Mouse (Mus musculus) kidney, postnatal 4 days (tissue): ENCODE results near the gene Phf8.
"Not testable (repeated sequence)": the region's sequence is repeated elsewhere in the genome, so short reads cannot be mapped to it uniquely, and the experiment has no call there.

ENCODE experiments used
- DNase-seq, 2 experiments: peaks; one replicate each; pipeline ENCODE4 v3.0.0; 2021; ENCODE audit warnings: mixed read lengths in 2 of 2

The Phf8 gene

GRCm38 (mm10) chrX:151520458-151521322 lies at the start of gene Phf8:
Gene Phf8 (plus strand): TSS chrX:151520672.
- DNase-seq = peak; percentile 97 to 98

GRCm38 (mm10) chrX:151488128-151488527 lies 32.3 kb upstream of the Phf8 start:
- DNase-seq = no peak

- not testable (repeated sequence) for DNase-seq
These were observed 27.2 kb upstream of the Phf8 start for GRCm38 (mm10) chrX:151493269-151493668.

- DNase-seq = no peak
These were observed 23.9 kb upstream of the Phf8 start for GRCm38 (mm10) chrX:151496596-151496995.

- DNase-seq = no peak
These were observed 11.9 kb upstream of the Phf8 start for GRCm38 (mm10) chrX:151508536-151508935.

DNA sequence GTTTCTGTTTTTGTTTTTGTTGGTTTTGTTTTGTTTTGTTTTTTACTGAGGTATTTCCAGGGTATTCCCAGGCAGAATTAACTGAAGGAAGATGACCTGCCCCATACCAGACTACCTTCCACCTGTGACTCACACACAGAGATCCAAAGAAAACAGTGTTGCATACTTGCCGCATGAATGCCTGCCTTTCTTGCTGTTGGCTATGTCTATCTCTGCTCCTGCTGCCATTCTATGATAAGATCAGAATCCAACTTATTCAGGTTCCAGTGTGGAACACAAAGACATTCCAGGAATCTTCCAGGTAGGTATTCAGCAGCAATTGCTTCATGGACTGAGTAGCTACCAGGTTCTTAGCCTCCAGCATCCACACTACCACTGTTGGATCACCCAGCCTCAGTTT lies 10.6 kb upstream of the Phf8 start:
- no peak for DNase-seq

GRCm38 (mm10) chrX:151513066-151513465 lies 7.4 kb upstream of the Phf8 start:
- no peak for DNase-seq

- no peak for DNase-seq
These were observed 6.8 kb upstream of the Phf8 start for GRCm38 (mm10) chrX:151513694-151514093.

GRCm38 (mm10) chrX:151518181-151518580 lies 2.3 kb upstream of the Phf8 start:
- no peak for DNase-seq

GRCm38 (mm10) chrX:151520127-151520457 lies 380 bp upstream of the Phf8 start:
- no peak for DNase-seq

DNA sequence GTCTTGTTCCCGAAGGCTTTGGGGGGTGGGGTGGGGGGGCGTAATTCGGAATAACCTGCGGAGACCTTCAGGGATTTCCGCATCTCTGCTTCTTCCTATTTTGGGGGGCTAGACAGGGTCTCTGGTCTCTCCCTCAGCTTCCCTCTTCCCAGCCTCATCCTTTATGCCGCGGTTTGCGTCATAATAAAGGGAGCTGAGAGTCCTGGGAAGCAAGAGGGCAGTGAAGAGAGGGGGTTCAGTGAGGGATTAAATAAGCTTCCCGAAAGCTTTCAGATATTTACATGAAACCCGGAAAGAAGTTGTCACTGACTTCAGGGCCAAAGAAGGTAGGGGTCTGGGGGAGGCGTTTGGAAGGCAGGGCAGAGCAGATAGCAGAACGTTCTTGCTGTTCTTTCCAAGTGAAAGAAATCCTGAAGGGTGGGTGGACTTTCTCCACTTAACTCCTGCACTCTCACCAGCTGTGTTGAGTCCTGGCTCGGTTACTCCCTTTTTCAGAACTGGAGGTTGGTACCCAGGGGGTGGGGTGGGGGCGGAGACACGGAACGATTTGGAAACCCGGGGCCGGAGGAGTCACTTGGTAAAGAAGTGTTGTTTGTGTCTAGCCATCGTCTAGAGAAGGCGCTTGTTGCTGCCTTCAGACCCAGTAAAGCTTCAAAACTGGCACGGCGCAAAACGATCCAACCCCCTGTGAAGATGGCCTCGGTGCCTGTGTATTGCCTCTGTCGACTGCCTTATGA lies 1.5 kb downstream of the Phf8 start:
- peak; percentile 33 to 56 for DNase-seq

DNA sequence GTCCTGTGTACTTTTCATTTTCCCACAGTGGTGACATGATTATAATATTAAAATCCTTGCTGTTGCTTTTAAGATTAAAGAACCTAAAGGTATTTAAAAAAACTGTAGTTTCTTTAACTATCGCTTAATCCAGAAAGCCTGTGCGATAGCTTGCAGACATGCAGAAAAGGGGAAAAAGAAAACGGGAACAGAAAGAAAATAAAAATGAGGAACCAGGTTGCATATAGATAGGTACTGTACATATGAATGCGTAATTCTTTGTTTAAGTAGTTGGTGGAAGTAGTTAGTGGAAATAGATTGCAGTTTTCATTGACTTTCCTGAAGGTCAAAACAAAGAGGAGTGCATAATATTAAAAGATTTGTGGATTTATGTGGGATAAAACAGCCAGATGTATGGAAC lies 32.9 kb downstream of the Phf8 start:
- DNase-seq = no peak

DNA sequence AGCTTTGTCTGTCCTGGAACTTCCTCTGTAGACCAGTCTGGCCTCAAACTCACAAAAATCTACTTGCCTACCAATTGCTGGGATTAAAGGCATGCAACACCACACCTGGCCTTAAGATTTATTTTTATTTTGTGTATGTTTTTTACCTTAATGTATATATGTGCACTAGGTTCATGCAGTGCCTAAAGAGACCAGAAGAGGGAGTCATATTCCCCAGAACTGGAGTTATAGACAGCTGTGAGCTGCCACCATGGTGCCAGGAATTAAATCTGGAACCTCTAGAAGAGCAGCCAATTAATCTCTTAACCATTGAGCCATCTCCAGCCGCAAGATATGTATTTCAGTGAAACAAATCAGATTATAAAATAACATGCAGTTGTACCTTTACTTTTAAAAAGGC lies 54.7 kb downstream of the Phf8 start:
- no peak for DNase-seq

DNA sequence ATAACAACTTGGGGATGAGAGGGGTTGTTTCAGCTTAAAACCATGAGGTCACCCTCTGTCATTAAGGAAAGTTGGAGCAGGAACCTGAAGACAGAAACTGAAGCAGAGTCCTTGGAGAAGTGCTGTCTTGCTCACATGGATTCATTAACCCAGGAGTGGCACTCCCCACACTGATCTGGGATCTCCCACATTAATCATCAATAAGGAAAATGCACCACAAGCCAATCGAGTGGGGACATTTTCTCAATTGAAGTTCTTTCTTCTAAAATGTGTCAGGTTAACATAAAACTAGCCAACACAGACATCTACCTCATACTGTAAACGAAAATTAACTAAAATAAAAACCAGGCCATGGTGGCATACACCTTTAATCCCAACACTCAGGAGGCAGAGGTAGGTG lies 122.9 kb downstream of the Phf8 start:
- DNase-seq = no peak

DNA sequence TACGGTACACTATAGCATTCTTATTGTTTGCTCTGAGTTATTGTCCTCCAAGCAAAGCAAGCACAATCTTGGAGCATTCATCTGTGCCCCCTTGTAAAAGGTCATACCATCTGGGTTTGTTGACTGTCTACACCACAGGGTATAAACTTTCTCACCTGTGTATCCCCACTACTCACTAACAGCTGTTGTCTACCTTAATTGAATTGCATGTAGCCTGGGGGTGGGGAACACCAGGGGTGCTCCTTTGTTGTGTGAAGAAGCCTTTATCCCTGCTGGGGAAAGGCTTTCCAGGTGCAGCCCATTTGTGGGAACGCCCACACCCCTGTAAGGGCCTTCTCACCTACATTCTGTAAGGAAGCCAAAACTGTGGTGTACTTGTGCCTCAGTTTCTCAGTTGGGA lies 133.3 kb downstream of the Phf8 start:
- no peak for DNase-seq

- no peak for DNase-seq
These were observed 154.2 kb downstream of the Phf8 start for GRCm38 (mm10) chrX:151674492-151675171.
